Mouse (Mus musculus): ENCODE measurements at regions not wholly inside any gene's neighbourhood (a gene's known extent, or its start where the extent isn't known, plus 50 kb on each side); places are given as distances from the start of the nearest gene placed in this dataset.

- Histone ChIP-seq H3K4me3 (no peak overlapping the region), H3K36me3 (ENCODE audit: control insufficient read depth, insufficient read depth, low read length) (no peaks in the 10 kb centered on the region), H3K79me2 (replicated peaks; ENCODE audit: control insufficient read depth, insufficient read depth, low read length) (no peaks in the 10 kb centered on the region), H3K27me3 (ENCODE audit: control insufficient read depth, insufficient read depth, low read length) (no peaks in the 10 kb centered on the region), H3K27ac (no peak overlapping the region), H3K9ac (ENCODE audit: low read depth, low read length) (no peak overlapping the region), H3K4me1 (ENCODE audit: control insufficient read depth, insufficient read depth, low read length) (no peaks in the 10 kb centered on the region)
- intact Hi-C loops (cut with DNase I), result no loop called here
- TF ChIP-seq EP300 (IDR thresholded peaks at IDR 0.05; ENCODE audit: insufficient read depth, low read depth, low read length) (no peak), POLR2A (IDR thresholded peaks at IDR 0.05; ENCODE audit: insufficient read depth, low read depth, low read length) (no peak), CTCF (IDR thresholded peaks at IDR 0.05) (no peak)
- DNase-seq, result no peak
- WGBS, result 89% methylated on average over 2 of the region's 2 CpGs
Measured at GRCm38 (mm10) chr12:5805731-5806130, 430.2 kb upstream of the Klhl29 start.

- Histone ChIP-seq H3K4me3 (no peak overlapping the region), H3K79me2 (replicated peaks; ENCODE audit: control insufficient read depth, insufficient read depth, low read length) (no peaks in the 10 kb centered on the region), H3K27me3 (ENCODE audit: control insufficient read depth, insufficient read depth, low read length) (no peaks in the 10 kb centered on the region), H3K36me3 (ENCODE audit: control insufficient read depth, insufficient read depth, low read length) (no peaks in the 10 kb centered on the region), H3K27ac (no peak overlapping the region), H3K9ac (ENCODE audit: low read depth, low read length) (no peak overlapping the region), H3K4me1 (ENCODE audit: control insufficient read depth, insufficient read depth, low read length) (no peaks in the 10 kb centered on the region)
- DNase-seq, result peak; percentile 31 to 51
- TF ChIP-seq POLR2A (IDR thresholded peaks at IDR 0.05; ENCODE audit: insufficient read depth, low read depth, low read length), result no peak
- intact Hi-C loops (cut with DNase I), result no loop called here
- WGBS, result 50% methylated on average over 7 of the region's 7 CpGs
Measured at GRCm38 (mm10) chr12:5793051-5793450, 417.6 kb upstream of the Klhl29 start.

GRCm38 (mm10) chr12:5787074-5787813 is 411.8 kb upstream of the Klhl29 start:
- no peak for DNase-seq
- intact Hi-C loops (cut with DNase I), result no loop called here
- 51% methylated on average over 7 of the region's 7 CpGs for WGBS
- H3K9ac ChIP-seq (ENCODE audit: low read depth, low read length), result no peak overlapping the region
- TF ChIP-seq EP300 (IDR thresholded peaks at IDR 0.05; ENCODE audit: insufficient read depth, low read depth, low read length) (no peak), POLR2A (IDR thresholded peaks at IDR 0.05; ENCODE audit: insufficient read depth, low read depth, low read length) (no peak), CTCF (IDR thresholded peaks at IDR 0.05) (no peak)
- H3K36me3 ChIP-seq (ENCODE audit: control insufficient read depth, insufficient read depth, low read length), result no peaks in the 10 kb centered on the region
- no peaks in the 10 kb centered on the region for H3K27me3 ChIP-seq (ENCODE audit: control insufficient read depth, insufficient read depth, low read length)
- H3K4me1 ChIP-seq (ENCODE audit: control insufficient read depth, insufficient read depth, low read length), result no peaks in the 10 kb centered on the region
- no peak overlapping the region for H3K4me3 ChIP-seq
- H3K79me2 ChIP-seq (replicated peaks; ENCODE audit: control insufficient read depth, insufficient read depth, low read length), result no peaks in the 10 kb centered on the region
- H3K27ac ChIP-seq, result no peak overlapping the region

- no peak for DNase-seq
- Histone ChIP-seq H3K27me3 (ENCODE audit: control insufficient read depth, insufficient read depth, low read length) (no peaks in the 10 kb centered on the region), H3K9ac (ENCODE audit: low read depth, low read length) (no peak overlapping the region), H3K36me3 (ENCODE audit: control insufficient read depth, insufficient read depth, low read length) (no peaks in the 10 kb centered on the region), H3K4me1 (ENCODE audit: control insufficient read depth, insufficient read depth, low read length) (no peaks in the 10 kb centered on the region), H3K27ac (no peak overlapping the region), H3K4me3 (no peak overlapping the region), H3K79me2 (replicated peaks; ENCODE audit: control insufficient read depth, insufficient read depth, low read length) (no peaks in the 10 kb centered on the region)
- WGBS, result 81% methylated on average over 3 of the region's 3 CpGs
- TF ChIP-seq POLR2A (IDR thresholded peaks at IDR 0.05; ENCODE audit: insufficient read depth, low read depth, low read length), result no peak
- no peak for TF ChIP-seq CTCF (IDR thresholded peaks at IDR 0.05)
- TF ChIP-seq EP300 (IDR thresholded peaks at IDR 0.05; ENCODE audit: insufficient read depth, low read depth, low read length), result no peak
- intact Hi-C loops (cut with DNase I), result no loop called here
Measured at GRCm38 (mm10) chr12:5781276-5781675, 405.8 kb upstream of the Klhl29 start.

GRCm38 (mm10) chr12:5777556-5777955 is 402.1 kb upstream of the Klhl29 start:
- peak in 1 of 2 experiments; percentile 18 for DNase-seq
- Histone ChIP-seq H3K27ac (no peak overlapping the region), H3K27me3 (ENCODE audit: control insufficient read depth, insufficient read depth, low read length) (no peaks in the 10 kb centered on the region), H3K79me2 (replicated peaks; ENCODE audit: control insufficient read depth, insufficient read depth, low read length) (no peaks in the 10 kb centered on the region), H3K4me3 (no peak overlapping the region), H3K9ac (ENCODE audit: low read depth, low read length) (no peak overlapping the region), H3K4me1 (ENCODE audit: control insufficient read depth, insufficient read depth, low read length) (no peaks in the 10 kb centered on the region), H3K36me3 (ENCODE audit: control insufficient read depth, insufficient read depth, low read length) (no peaks in the 10 kb centered on the region)
- TF ChIP-seq POLR2A (IDR thresholded peaks at IDR 0.05; ENCODE audit: insufficient read depth, low read depth, low read length) (no peak), EP300 (IDR thresholded peaks at IDR 0.05; ENCODE audit: insufficient read depth, low read depth, low read length) (no peak)
- intact Hi-C loops (cut with DNase I), result no loop called here

GRCm38 (mm10) chr12:5771399-5771978 is 396.0 kb upstream of the Klhl29 start:
- intact Hi-C loops (cut with DNase I), result no loop called here
- H3K36me3 ChIP-seq (ENCODE audit: control insufficient read depth, insufficient read depth, low read length), result no peaks in the 10 kb centered on the region

More at GRCm38 (mm10) chr12:5771399-5771978, 396.0 kb upstream of the Klhl29 start:
- no peak overlapping the region for H3K9ac ChIP-seq (ENCODE audit: low read depth, low read length)
- 39% methylated on average over 5 of the region's 5 CpGs for WGBS
- H3K4me3 ChIP-seq, result no peak overlapping the region
- no peaks in the 10 kb centered on the region for H3K4me1 ChIP-seq (ENCODE audit: control insufficient read depth, insufficient read depth, low read length)
- no peaks in the 10 kb centered on the region for H3K79me2 ChIP-seq (replicated peaks; ENCODE audit: control insufficient read depth, insufficient read depth, low read length)
- DNase-seq, result no peak
- no peak overlapping the region for H3K27ac ChIP-seq
- TF ChIP-seq POLR2A (IDR thresholded peaks at IDR 0.05; ENCODE audit: insufficient read depth, low read depth, low read length), result no peak
- no peak for TF ChIP-seq EP300 (IDR thresholded peaks at IDR 0.05; ENCODE audit: insufficient read depth, low read depth, low read length)
- no peak for TF ChIP-seq CTCF (IDR thresholded peaks at IDR 0.05)
- H3K27me3 ChIP-seq (ENCODE audit: control insufficient read depth, insufficient read depth, low read length), result no peaks in the 10 kb centered on the region

Measured in heart, adult 2 months (tissue).